Mouse (Mus musculus) hindbrain, embryonic 15.5 days (tissue): ENCODE measurements around the gene Atf2. TPM values are rescaled to one million over a fixed set of nuclear protein-coding genes. Genes with fewer than 3 reads are reported as not detected.

Source experiments
- ATAC-seq: fragments of 200-750 bp; cut with Nextera tagmentation; 2 replicates; pipeline ENCODE4 v1.8.0; 2017; ENCODE audit warnings: low read depth, moderate number of reproducible peaks, moderate TSS enrichment; ENCODE audit not compliant: low FRiP score
- H3K27ac ChIP-seq: fragments of 300-500 bp; sonication (generic); replicated peaks from 2 replicates; pipeline ENCODE4 v1.5.1; 2015; ENCODE audit warnings: mild to moderate bottlenecking, inconsistent platforms
- H3K27me3 ChIP-seq: fragments of 300-500 bp; sonication (generic); 2 replicates; pipeline ENCODE4 v1.6.1; 2015; ENCODE audit warnings: control low read depth, inconsistent platforms
- H3K36me3 ChIP-seq: fragments of 300-500 bp; sonication (generic); 2 replicates; pipeline ENCODE4 v1.6.1; 2015; ENCODE audit warnings: control low read depth, inconsistent platforms
- H3K4me1 ChIP-seq: fragments of 300-500 bp; sonication (generic); replicated peaks from 2 replicates; pipeline ENCODE4 v1.6.1; 2015; ENCODE audit warnings: control low read depth, inconsistent platforms
- H3K4me2 ChIP-seq: fragments of 300-500 bp; sonication (generic); 2 replicates; pipeline ENCODE4 v1.6.1; 2015; ENCODE audit warnings: moderate library complexity, mild to moderate bottlenecking, inconsistent platforms
- H3K4me3 ChIP-seq: fragments of 300-500 bp; sonication (generic); 2 replicates; pipeline ENCODE4 v1.5.1; 2015; ENCODE audit warnings: mild to moderate bottlenecking, inconsistent platforms
- H3K9ac ChIP-seq: fragments of 300-500 bp; sonication (generic); 2 replicates; pipeline ENCODE4 v1.6.1; 2015; ENCODE audit warnings: inconsistent platforms
- H3K9me3 ChIP-seq: fragments of 300-500 bp; sonication (generic); 2 replicates; pipeline ENCODE4 v1.6.1; 2016; ENCODE audit warnings: control low read depth, inconsistent platforms
- WGBS: fragments of 180-500 bp; shearing (Covaris S2); methylation state at CpG from one replicate; pipeline ENCODE4 v1.1.7; 2015; 5-methylcytosine and 5-hydroxymethylcytosine counted together
- polyA plus RNA-seq: library from polyadenylated mRNA; unstranded; fragments of >200 nt; fragmentation: Nextera tagmentation; extraction: Ambion mirVana; gene quantifications from 2 replicates; pipeline ENCODE4 v1.2.1, GENCODE M21; 2015

Atf2 gene
- 103 and 104 TPM in 2 replicates for polyA plus RNA-seq

DNA sequence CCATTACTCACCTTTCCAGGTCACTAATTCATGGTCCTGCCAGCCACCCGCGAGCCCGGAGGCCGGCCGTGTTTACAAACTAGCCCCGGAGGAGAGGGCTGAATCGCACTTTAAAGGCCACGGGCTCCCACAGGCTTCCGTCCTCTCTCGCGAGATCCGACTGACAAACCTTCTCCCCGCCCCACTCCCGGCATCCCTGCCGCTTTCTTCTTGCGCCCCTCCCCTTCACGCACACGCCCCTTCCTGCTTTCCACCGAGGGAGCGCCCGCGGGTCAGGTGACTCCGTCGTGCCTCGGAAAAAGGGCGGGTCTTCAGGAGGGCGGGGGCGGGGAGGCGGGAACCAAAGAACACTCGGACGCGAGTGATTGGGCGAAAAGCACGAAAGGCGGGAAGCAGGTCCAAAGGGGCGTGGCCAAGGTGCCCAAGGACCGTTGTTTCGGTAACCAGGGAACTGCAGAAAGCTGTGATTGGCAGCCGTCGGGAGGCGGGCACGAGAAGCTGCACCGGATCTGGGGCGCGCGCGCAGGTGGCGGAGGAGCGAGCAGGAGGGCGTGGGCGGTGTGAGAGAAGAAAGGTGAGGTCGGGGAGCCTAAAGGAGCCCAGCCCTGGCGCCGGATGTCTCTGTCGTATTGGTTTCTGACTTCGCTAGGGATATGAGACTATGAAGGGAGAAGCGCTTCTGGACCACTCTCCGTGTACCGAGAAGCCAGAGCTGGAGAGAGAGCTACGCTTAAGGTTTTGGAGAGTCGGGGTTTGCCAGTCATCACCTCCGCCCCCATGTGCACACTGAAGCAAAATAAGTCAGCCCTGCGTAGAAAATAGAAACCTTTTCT is at the start of gene Atf2:
Atf2 (minus strand) TSS at position 176 of the 833 bp plus-strand sequence.
- peak; percentile 96 for ATAC-seq
- Histone ChIP-seq H3K36me3 (no peaks in the 10 kb centered on the region), H3K27ac (peak within 1 kb of the TSS; percentile 97), H3K4me1 (peaks cover 23% of the 10 kb centered on the region), H3K27me3 (no peaks in the 10 kb centered on the region), H3K9ac (peak within 1 kb of the TSS; percentile 98), H3K4me3 (peak within 1 kb of the TSS; percentile 97), H3K4me2 (peak within 1 kb of the TSS; percentile 70), H3K9me3 (no peaks in the 10 kb centered on the region)
- WGBS: under 1% methylated on average over 63 of the region's 63 CpGs

DNA sequence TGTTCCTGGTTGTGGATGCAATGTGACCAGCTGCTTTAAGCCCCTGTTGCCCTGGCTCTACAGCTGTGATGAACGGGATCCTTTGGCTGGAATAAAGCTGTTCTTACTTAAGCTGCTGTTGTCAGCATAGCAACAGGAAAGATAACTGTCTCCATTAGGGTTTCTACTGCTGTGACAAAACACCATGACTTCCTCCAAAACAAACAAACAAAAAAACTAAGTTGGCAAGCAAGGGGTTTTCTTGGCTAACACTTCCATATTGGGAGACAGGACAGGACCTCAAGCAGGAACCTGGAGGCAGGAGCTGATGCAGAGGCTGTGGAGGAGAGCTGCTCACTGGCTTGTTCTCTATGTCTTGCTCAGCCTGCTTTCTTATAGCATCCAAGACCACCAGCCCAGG is 48.8 kb upstream of the Atf2 start:
- ATAC-seq: no peak
- Histone ChIP-seq H3K4me1 (no peaks in the 10 kb centered on the region), H3K9me3 (no peaks in the 10 kb centered on the region), H3K27me3 (no peaks in the 10 kb centered on the region), H3K4me2 (no peak overlapping the region), H3K36me3 (no peaks in the 10 kb centered on the region), H3K9ac (no peak overlapping the region), H3K4me3 (no peak overlapping the region), H3K27ac (no peak overlapping the region)
- WGBS: 50% methylated on average over 1 of the region's 1 CpGs

DNA sequence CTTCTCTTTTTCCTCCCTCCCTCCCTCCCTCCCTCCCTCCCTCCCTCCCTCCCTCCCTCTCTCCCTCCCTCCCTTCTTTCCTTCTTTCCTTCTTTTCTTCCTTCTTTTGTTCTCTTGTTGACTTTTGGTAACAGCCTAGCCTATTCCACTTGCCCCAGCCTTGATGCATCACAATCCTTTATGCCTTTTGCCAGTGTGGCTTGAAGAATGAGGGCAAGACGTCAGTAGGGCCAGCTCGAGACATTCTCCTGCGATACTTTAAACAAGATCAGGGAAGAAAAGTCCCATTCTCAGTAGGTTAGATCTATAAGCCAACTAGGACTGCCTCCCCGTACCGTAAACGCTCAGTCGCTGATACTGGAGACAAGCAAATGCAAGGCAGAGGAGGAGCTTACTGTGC is 48.0 kb upstream of the Atf2 start:
- WGBS: 78% methylated on average over 7 of the region's 7 CpGs
- Histone ChIP-seq H3K9ac (no peak overlapping the region), H3K36me3 (no peaks in the 10 kb centered on the region), H3K4me1 (no peaks in the 10 kb centered on the region), H3K9me3 (no peaks in the 10 kb centered on the region), H3K4me2 (no peak overlapping the region), H3K27me3 (no peaks in the 10 kb centered on the region), H3K4me3 (no peak overlapping the region), H3K27ac (no peak overlapping the region)
- no peak for ATAC-seq

DNA sequence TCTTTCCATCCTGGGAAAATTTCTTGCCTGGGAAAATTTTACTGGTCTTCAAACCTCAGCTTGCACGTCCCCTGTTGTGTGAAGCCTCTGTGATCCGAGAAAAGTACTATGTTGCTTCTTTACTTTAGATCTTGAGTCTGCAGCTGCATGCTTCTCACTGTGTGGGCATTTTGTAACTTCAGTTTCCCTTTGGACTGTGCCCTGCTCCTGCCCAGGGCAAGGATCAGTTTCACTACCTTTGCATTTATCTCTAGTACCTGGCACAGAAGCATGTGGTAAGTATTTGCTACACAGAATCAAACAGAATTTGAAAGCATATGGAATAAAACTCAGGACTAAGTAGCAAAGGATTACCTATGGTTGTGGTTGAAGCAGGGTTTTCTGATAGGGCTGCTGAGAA is 46.5 kb upstream of the Atf2 start:
- Histone ChIP-seq H3K4me1 (no peaks in the 10 kb centered on the region), H3K36me3 (no peaks in the 10 kb centered on the region), H3K9me3 (no peaks in the 10 kb centered on the region), H3K4me2 (no peak overlapping the region), H3K4me3 (no peak overlapping the region), H3K27ac (no peak overlapping the region), H3K9ac (no peak overlapping the region), H3K27me3 (no peaks in the 10 kb centered on the region)
- no peak for ATAC-seq
- 80% methylated on average over 2 of the region's 2 CpGs for WGBS

DNA sequence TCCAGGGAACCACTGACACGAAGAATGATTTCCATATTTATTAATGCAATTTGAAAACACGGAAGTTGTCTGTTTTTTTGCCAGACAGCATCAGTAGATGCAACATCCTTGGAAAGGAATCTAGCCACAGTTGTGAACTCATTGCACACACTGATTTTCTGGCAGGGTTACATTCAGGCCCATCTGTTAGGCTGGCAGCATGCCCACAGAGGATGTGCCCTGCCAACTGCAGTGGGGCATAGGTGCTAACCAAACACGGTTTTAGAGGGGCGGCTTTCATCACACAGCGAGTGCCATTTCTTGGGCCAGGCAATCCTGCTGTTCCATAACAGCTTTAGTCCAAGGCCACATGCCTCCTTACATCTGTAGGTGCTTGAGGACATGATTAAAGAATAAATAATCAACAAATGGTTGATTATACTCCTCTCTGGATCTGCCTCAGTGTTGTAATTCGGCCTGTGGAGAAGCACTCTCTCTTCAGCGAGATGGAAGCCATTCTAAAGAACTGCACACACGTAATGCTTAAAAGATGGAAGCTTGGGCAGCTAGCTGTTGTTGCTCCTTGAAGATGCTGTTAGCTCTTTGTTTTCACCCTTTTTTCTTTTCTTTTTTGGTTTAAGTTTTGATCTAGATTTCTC is 40.4 kb upstream of the Atf2 start:
- Histone ChIP-seq H3K4me2 (no peak overlapping the region), H3K27ac (no peak overlapping the region), H3K4me1 (0 out of 2 replicates have a peak, but pooled peaks cover 3% of the 10 kb centered on the region), H3K9me3 (no peaks in the 10 kb centered on the region), H3K4me3 (no peak overlapping the region), H3K9ac (no peak overlapping the region), H3K36me3 (no peaks in the 10 kb centered on the region), H3K27me3 (no peaks in the 10 kb centered on the region)
- WGBS: 63% methylated on average over 8 of the region's 8 CpGs
- ATAC-seq: peak; percentile 78

DNA sequence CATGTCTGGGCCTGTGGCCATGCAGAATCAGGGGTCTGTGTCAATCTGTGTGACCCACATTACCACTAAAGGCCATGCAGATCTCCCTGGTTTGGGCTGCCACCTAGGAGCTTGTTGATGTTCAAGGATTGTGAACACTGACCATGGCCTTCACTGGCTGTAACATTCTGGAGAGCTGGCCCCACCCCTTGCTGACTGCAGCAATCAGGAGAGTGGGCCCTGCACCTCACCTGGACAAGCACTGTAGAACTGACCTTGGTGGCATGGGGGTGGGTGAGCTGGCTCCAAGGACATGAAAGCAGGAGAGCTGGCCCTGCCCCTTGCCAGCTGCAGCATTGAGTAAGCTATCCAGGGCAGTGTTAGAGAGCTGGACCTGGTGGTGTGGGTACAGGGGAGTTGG is 35.3 kb upstream of the Atf2 start:
- Histone ChIP-seq H3K4me1 (0 out of 2 replicates have a peak, but pooled peaks cover 6% of the 10 kb centered on the region), H3K9me3 (no peaks in the 10 kb centered on the region), H3K36me3 (no peaks in the 10 kb centered on the region), H3K27ac (no peak overlapping the region), H3K27me3 (no peaks in the 10 kb centered on the region; the same call in 1 of the 2 replicates), H3K4me3 (no peak overlapping the region), H3K9ac (no peak overlapping the region), H3K4me2 (no peak overlapping the region)
- no peak for ATAC-seq

DNA sequence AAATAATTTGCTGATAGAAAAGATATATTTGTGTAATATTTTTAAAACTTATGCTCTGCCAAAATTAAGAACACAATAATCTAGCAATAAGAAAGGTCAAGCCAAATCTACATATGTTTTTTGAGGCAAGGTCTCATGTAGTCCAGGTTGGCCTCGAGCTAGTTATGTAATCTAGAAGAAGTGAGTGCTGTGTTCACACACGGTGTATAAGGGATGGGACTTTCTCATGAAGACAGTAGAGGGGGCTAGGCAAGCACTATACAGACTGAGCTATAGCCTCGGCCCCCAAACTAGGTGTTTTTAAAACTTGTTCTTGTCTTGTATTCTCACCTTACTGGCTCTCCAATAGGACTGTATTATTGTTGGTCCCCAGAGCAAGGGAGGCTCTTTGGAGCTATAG is 33.1 kb upstream of the Atf2 start:
- no peak overlapping the region for H3K9ac ChIP-seq
- H3K27me3 ChIP-seq: no peaks in the 10 kb centered on the region; the same call in 1 of the 2 replicates
- H3K36me3 ChIP-seq: no peaks in the 10 kb centered on the region
- no peak overlapping the region for H3K27ac ChIP-seq
- 0 out of 2 replicates have a peak, but pooled peaks cover 3% of the 10 kb centered on the region for H3K4me1 ChIP-seq
- peak overlapping the region; percentile 26; the same call in 1 of the 2 replicates for H3K4me2 ChIP-seq
- no peaks in the 10 kb centered on the region for H3K9me3 ChIP-seq
- WGBS: 76% methylated on average over 3 of the region's 3 CpGs
- H3K4me3 ChIP-seq: no peak overlapping the region
- ATAC-seq: no peak

DNA sequence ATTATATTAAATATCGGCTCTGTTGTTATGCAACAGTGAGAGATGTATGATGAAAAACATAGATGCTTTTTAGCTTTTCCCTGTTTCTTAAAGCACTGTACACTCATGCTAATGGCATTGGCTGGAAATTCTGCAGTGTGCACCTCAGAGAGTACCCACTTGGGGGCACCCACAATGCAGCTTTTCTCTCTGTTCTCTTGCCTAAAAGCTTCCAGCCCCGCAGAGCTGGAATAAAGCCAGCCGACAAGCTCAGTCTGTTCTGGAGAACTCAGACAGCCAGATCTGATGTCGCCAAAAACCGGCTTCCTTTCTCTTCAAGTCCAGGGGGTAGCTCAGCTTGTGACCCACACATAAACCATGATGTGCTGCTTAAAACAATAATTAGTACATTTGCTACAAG is 32.6 kb upstream of the Atf2 start:
- 19% methylated on average over 5 of the region's 5 CpGs for WGBS
- Histone ChIP-seq H3K27me3 (no peaks in the 10 kb centered on the region; the same call in 1 of the 2 replicates), H3K27ac (no peak overlapping the region), H3K9ac (no peak overlapping the region), H3K36me3 (no peaks in the 10 kb centered on the region), H3K4me1 (0 out of 2 replicates have a peak, but pooled peaks cover 3% of the 10 kb centered on the region), H3K4me3 (no peak overlapping the region), H3K4me2 (peak overlapping the region; percentile 26; the same call in 1 of the 2 replicates), H3K9me3 (no peaks in the 10 kb centered on the region)
- peak; percentile 81 for ATAC-seq

DNA sequence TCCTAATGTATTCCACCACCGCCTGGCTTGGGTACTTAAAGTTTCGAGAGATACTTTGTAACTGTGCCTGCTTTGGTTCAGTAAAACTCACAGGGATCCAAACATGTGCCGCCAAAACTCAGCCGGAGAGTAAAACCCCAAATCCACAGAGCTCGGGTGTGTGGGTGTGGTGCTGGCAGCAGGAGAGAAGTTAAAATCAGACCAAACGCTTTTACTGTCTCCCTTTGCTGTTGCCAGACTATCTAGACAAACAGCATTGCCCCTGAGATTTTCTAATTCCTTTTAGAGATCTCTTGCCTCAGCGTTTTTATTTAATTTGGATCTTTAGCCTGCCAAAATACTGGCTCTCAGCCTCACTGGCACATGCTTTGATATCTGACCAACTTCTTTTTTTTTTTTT is 27.2 kb upstream of the Atf2 start:
- H3K4me1 ChIP-seq: no peaks in the 10 kb centered on the region
- H3K4me3 ChIP-seq: no peak overlapping the region
- no peak for ATAC-seq
- no peak overlapping the region for H3K27ac ChIP-seq
- H3K4me2 ChIP-seq: no peak overlapping the region
- no peaks in the 10 kb centered on the region for H3K27me3 ChIP-seq
- 71% methylated on average over 7 of the region's 7 CpGs for WGBS
- no peaks in the 10 kb centered on the region for H3K36me3 ChIP-seq
- no peak overlapping the region for H3K9ac ChIP-seq
- H3K9me3 ChIP-seq: no peaks in the 10 kb centered on the region

DNA sequence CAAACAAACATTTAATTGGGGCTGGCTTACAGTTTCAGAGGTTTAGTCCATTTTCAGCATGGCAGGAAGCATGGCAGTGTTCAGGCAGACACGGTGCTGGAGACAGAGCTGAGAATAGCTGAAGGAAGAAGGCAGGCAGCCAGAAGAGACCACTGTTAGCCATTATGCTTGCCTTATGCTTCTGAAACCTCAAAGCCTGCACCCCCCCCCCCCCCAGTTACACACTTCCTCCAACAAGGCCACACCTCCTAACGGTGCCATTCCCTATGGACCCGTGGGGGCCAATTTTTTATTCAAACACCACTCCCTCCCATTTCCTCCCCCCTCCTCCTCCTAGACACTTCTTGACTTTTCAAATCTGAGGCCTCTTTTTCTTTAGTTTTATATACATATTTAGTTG is 19.8 kb upstream of the Atf2 start:
- no peak for ATAC-seq
- WGBS: 84% methylated on average over 3 of the region's 3 CpGs
- no peak overlapping the region for H3K9ac ChIP-seq

DNA sequence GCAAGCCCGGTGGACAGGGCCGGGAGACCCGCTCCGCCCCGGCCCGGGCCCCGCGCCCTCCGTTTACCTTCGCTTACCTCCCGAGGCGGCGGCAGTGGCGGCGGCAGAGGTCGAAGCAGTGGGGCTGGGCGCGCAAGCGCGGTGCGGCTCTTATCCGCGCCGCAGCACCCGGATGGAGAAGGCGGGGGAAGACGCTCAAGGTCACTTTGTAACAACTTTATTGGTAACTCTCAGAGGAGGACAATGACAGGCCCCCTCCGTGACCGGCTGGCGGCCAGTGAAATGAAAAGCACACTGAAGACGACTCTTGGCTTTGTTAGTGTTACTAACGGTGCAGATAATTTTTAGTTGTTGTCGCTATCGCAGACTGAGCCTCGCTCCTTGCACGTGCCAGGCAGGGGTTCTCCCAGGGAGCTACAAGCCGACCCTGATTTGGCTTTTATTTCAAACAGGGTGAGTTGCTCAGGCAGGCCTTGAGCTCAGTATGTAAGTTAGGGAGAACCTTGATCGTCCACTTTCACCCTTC is 18.8 kb upstream of the Atf2 start, which contains the start of gene Atp5g3:
Atp5g3 (minus strand) TSS at position 152 of the 526 bp plus-strand sequence.
- Histone ChIP-seq H3K9me3 (no peaks in the 10 kb centered on the region), H3K36me3 (peaks cover 28% of the 10 kb centered on the region), H3K4me2 (peak within 1 kb of the TSS; percentile 60), H3K4me1 (peaks cover 14% of the 10 kb centered on the region), H3K9ac (peak within 1 kb of the TSS; percentile 100), H3K4me3 (peak within 1 kb of the TSS; percentile 99), H3K27me3 (no peaks in the 10 kb centered on the region), H3K27ac (peak within 1 kb of the TSS; percentile 91)
- under 1% methylated on average over 38 of the region's 38 CpGs for WGBS
- peak; percentile 95 for ATAC-seq

More for the DNA sequence above, 19.8 kb upstream of the Atf2 start:
- Histone ChIP-seq H3K4me1 (peaks cover 14% of the 10 kb centered on the region), H3K36me3 (peaks cover 20% of the 10 kb centered on the region), H3K27me3 (no peaks in the 10 kb centered on the region), H3K4me3 (no peak overlapping the region), H3K27ac (no peak overlapping the region), H3K4me2 (no peak overlapping the region), H3K9me3 (no peaks in the 10 kb centered on the region)
